Mouse (Mus musculus): ENCODE measurements around the gene Alg3.
A peak's percentile ranks its signal among the peaks of the same experiment; 100 is the strongest.

Gene Alg3

DNA sequence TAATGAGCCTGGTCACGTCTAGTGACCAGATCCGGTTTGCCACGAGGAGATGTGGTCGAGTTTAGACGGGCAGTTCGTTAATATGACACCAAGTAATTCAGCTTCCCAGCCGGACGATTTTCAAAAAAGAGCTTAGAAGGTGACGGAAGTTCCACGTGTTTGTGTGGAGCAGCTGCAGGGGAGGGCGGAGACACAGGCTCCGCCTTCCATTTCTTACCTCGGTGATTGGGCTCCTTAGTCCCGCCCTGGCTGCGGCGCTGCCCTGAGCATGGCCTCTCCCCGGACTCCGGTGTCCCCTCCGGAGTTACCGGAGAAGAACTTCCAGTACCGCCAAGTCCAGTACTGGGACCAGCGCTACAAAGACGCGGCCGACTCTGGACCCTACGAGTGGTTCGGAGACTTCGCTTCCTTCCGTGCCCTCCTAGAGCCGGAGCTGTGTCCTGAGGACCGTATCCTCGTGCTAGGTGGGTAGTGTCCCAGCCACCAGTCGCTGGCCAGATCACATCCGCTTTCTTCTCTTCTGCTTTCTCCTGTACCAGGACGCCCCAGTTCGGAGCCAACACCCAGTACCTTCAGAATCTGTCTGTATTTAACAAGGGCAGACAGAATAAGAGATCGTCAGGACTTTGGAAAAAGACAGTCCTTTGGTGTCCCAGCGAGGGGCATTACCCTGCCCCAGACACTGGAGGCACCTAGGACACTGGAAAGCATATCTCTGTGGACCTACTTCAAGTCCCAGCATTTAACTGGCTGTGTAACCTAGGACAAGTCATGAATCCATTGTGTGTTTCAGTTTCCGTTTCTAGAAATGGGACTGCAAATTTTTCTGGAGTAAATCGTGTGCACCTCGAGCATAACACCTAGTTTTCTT, at the start of gene Alg3, which contains the start of the genes Eef1akmt4 and Gm49333:
TSS of gene Alg3 (minus strand) at position 379 of the 871 bp plus-strand sequence.
TSS of gene Eef1akmt4 (plus strand) at position 237 of the 871 bp plus-strand sequence.
TSS of gene Gm49333 (plus strand) at position 254 of the 871 bp plus-strand sequence.
- DNase-seq (ENCODE audit: low spot score in 2 of 2), result peak; percentile 58 to 77

DNA sequence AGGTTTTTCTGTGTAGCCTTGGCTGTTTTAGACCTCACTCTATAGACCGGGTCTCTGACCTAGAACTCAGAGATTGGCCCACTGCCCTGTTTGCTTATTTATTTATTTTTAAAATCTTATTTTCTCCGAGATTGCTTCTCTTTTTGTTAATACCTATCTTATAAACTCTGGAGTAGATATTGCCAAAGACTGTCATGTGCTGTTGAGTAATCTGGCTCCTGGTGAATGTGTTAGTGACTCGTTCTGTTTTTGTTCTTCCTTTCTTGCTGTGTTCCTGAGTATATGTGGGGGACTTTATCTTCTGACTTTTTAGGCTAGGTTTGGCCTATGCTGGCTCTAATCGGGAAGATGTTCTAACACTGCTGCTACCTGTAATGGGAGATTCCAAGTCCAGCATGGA, 46.1 kb upstream of the Alg3 start:
- DNase-seq (ENCODE audit: low spot score in 2 of 2), result no peak

DNA sequence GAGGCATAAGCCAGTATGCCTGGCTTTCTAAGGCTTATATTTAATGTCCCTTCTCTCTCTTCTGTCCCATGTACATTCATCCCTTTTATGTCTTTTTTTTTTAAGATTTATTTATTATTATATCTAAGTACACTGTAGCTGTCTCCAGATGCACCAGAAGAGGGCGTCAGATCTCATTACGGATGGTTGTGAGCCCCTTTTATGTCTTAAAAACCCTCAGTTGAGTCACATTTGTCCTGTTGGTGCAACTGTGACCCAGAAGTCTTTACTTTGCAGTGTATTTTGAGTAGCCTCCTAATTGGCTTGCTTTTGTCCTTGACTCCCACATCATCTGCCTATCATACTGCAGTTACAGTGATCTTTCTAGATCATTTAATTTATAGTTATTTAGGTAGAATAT, 41.8 kb upstream of the Alg3 start:
- no peak for DNase-seq (ENCODE audit: low spot score in 2 of 2)

DNA sequence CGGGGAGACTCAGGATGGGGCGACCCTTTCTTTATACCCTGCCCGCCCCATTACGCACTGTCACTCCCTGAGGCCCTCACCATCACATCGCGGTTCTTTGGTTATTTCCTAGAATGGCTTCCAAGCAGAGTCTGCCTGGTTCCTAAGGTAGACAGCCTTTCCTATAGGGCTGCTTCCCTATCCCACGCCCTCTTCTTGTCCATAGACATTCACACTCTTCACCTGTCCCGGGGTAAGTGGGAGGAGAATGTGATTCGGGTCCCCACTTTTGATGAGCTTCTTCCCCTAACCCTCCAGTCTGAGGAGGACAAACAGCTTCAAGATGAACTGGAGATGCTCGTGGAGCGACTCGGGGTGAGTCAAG, 40.4 kb upstream of the Alg3 start:
- DNase-seq (ENCODE audit: low spot score in 2 of 2), result no peak

DNA sequence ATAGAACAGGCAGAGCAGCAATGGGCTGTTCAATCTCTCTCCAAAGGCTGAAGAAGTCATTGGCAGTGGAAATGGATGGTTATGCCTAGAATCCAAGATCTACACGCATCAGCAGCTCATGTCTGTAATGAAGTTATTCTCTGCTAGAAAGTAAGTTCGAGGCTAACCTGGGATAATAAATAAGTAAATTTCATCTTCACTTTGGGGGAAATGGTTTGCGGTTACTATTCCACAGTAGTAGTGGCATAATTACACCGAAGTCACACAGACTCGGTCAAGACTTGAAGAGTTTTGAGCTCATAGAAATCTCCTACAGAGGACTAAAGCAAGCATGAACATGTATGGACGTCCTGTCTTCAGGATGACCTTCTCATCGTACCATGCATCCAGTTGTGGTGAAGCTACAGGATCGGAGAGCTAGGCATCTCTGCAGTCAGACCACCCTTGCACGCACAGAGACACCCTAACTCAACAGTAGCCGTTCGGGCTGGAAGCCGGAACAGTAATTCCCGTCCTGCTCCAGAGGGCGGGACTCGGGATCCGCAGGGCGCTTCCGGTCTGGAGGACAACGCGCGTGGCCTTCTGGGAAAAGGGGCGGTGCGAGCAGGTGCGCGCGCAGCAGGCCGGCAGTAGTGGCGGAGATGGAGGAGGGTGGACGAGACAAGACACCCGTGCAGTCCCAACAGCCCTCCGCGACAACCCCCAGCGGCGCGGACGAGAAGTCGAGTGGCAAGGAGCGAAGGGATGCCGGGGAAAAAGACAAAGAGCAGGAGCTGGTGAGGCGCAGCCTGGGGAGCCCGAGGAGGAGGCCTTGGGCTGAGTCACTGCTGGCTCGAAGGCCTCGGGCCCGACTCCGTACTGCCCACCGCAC, 39.8 kb upstream of the Alg3 start, which contains the start of gene Psmd2:
TSS of gene Psmd2 (plus strand) at position 577 of the 871 bp plus-strand sequence.
- DNase-seq (ENCODE audit: low spot score in 2 of 2), result peak; percentile 95 to 97

DNA sequence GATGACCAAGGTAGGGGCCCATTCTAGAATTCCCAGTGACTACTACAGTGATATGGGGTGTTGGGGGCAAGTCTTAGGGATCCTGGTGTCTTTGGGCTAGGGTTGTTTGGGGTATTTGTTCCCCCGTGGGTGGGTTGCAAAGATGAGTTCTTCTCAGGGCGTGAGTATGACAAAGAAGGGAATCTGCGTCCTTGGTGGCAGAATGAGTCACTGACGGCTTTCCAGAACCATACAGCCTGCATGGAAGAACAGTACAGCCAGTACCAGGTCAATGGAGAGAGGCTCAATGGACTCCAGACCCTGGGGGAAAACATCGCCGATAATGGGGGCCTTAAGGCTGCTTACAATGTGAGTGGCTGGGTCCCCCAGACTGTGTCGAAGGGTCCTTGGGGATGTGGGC, 32.4 kb upstream of the Alg3 start:
- no peak for DNase-seq (ENCODE audit: low spot score in 2 of 2)

DNA sequence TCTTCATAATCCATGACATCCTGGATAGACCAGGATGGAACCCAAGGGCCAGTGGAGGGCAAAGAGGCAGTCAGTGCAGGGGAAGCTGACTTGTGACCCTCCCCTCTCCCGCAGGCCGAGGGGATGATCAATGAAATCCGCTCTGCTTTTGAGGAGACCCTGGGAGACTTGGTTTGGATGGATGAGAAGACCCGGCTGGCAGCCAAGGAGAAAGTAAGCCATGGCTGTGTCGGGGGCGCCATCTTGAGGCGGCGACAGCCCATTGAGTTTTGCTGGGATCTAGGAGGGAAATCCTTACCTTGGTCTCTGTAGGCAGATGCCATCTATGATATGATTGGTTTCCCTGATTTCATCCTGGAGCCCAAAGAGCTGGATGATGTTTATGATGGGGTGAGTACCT, 30.6 kb upstream of the Alg3 start:
- DNase-seq (ENCODE audit: low spot score in 2 of 2), result peak; percentile 49 to 83

DNA sequence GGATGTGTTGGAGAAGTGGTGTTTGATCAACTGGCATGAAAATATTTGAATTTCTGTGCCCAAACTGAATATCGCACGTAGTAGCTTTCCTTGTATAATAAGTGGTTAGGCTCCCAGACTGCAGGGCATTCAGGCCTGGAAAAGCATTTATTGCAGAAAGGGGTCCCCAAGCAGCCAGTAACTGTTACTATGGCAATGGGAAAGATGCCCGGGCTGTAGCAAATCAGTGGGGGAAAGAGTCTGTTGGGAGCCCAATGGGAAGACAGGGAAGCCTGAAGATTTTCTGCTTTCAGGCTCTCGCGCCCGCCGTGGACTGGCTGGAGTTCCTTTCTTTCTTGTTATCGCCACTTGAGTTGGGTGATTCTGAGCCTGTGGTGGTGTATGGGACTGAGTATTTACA, 26.8 kb upstream of the Alg3 start:
- peak in 1 of 2 experiments; percentile 38 for DNase-seq (ENCODE audit: low spot score in 2 of 2)

DNA sequence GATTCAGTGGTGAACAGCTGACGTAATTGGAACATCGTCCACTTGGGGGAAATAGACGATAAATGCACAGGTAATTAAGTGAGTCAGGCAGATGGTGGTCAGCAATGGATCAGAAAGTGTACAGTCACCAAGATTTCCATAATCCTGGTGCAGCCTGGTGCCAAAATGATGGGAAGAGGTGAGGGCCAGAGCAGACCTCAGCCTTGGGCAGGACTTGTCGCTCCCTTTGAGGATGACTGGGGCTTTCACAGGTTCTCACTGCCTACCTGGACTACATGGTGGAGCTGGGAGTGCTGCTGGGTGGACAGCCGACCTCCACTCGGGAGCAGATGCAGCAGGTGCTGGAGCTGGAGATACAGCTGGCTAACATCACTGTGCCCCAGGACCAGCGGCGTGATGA, 25.9 kb upstream of the Alg3 start:
- no peak for DNase-seq (ENCODE audit: low spot score in 2 of 2)

DNA sequence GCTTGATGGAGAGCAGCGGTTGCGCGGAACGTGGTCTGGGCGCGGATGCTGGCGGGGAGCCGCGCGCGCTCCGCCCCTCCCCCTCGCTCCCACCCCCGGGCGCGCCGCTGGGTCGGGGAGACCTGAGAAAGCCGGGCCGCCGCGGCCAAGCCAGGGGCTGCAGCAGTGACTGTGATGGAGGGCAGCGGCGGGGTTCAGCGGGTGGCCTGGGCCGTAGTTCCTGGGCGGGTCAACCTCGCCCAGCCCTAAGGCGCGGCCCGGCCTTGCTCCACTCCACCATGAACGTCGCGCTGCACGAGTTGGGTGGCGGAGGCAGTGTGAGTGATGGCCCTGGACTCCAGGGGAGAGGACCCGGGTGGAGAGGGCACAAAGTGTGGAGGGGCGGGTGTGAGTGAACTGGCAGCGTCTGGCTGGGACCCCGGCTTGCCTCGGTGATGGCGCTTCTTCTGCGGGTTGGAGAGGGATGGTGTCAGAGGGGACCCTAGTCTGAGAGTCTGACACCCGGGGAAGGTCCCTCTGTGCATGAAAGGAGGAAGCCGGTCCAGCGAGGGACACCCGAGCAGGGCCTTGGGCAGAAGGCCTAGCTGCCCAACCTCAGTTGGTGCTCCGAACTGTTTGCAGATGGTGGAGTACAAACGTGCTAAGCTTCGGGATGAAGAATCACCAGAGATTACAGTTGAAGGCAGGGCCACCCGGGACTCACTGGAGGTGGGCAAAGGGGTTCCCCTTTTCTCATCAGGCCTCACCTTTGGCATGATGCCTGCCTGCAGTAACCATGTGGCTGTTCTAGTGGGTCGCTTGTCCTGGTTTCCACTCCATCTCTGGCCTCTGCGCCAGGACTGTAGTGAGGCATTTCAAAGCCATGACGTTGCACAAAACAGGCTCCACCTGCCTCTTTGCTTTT, 18.4 kb upstream of the Alg3 start, which contains the start of gene Ece2:
TSS of gene Ece2 (plus strand) at position 98 of the 904 bp plus-strand sequence.
- DNase-seq (ENCODE audit: low spot score in 2 of 2), result peak in 1 of 2 experiments; percentile 51

DNA sequence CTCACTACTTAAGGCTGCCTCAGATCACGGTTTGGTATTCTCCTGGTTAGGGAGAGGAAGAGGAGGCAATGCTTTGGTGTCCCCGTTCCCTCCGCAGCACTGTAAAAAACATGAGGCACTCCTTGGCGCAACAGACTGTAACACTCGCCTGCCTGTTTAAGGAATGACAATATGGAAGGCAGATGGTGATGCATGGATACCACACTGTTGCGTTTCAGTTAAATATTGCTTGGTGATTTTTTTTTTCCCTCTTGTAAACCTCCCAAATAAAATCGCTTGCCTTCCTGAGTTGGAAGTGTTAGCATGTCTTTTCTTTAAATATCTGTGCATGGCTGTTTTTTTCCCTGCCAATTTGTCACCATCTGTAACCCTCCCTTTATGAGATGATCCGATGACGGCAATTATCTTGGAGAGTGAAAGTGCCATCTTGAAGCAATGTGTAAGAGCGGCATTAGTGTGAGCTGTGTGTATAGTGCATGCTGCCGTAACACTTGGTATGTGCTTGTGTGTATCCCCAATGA, 17.4 kb upstream of the Alg3 start:
- DNase-seq (ENCODE audit: low spot score in 2 of 2), result no peak

DNA sequence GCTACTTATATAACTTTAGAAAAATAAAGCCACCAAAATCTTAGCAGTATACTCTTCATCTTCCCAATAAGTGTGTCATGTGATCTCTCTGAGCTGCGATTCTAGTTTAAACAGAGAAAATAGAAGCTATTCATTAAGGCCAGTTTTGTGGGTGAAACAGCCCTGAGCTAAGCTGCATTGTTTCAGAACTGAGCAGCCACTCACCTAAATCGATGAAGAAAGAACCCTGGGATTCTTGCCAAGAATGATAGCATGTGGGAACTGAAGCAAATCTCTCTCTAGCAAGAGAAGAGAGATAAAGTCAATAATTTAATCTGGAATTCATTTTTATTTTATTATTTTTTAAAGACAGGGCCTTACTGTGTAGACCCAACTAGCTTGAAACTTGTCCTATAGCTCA, 11.7 kb upstream of the Alg3 start:
- no peak for DNase-seq (ENCODE audit: low spot score in 2 of 2)

DNA sequence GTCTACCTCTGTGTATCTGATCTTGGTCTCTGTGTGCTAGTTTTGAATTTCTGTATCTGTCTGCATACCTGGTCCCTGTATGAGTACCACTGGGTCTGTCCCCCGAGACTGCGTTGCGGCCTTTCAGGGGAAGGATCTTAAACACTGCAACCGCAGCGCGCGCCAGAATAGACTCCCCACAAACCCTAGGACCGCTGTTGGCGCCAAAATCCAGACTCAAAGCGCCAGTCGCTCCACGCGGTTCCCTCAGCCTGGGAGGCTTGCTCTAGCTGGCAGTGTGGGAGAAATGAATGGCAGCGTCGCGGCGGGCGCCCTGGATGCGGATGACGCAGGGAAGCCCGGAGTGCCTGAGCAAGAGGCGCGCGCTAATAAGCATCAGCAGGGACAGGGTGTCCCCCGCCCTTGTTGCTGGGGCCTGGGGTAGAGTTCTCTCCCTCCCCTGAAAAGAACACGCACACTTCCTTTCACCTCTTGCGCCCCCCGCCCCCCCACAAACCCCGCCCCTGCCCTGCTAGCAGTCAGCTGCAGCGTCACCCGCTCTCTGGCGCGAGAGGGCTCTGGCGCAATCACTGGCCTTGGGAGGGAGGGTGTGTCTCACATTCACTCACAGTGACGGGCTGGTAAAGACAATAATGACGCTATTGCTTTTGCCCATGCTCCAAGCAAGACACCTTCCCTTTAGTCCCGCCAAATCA, 10.6 kb upstream of the Alg3 start:
- peak; percentile 37 to 64 for DNase-seq (ENCODE audit: low spot score in 2 of 2)

DNA sequence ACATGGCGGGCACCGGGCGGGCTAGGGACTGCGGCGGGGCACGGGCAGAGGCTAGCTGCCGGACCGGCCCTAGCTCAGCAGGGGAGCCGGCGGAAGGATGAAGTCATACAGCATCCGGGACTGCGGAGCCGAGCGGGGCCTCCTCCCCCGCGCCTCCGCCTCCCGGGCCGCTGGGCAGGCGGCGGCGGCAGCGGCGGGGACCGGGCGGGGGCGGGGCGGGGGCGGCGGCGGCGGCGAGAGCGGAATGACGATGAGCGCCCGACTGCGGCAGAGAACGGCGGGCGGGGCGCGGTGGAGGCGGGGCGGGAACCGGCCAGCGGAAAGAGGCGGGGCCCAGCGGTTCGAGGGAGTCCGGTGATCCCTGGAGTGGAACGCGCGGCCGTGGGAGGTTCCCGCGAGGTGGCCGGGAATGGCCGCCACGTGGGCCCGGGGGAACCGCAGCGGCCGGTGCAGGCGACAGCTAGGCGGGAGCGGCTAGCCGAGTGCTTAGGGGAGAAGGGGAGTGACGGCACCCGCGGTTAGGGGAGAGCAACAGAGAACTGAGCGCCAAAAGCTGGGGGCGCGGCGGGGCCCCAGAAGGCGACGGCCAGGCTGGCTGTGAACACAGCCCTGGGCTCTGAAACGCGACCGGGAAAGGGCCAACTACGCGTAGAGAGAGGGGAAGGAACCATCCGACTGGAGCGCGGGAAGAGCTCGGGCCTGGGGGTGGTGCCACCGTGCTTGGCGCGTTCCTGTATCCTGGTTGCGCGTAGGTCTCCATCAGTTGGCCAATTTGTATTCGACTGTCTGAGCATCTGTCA, 9.9 kb upstream of the Alg3 start, which contains the start of gene Camk2n2:
TSS of gene Camk2n2 (minus strand) at position 97 of the 800 bp plus-strand sequence.
- peak; percentile 54 to 72 for DNase-seq (ENCODE audit: low spot score in 2 of 2)

DNA sequence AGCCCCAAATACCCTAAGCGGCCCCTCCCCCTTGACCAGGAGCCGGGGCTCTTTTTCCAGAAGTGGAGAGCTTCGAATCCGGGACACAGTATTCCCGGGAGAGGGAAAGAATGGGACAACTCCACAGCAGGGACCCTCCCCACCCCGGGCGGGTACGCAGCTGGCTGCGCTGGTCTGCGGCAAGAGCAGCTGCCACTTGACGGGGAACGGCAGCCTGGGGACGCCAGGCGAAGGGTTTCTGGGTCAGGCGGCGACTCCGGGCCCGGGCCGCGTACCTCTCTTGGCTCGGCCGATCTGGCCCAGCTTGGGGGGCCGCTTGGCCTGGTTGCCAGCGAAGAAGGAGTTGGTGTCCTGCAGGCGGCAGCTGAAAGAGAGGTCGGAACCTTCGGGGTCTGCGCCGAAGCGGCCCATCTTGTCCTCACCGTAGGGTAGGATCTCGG, 9.2 kb upstream of the Alg3 start:
- no peak for DNase-seq (ENCODE audit: low spot score in 2 of 2)

DNA sequence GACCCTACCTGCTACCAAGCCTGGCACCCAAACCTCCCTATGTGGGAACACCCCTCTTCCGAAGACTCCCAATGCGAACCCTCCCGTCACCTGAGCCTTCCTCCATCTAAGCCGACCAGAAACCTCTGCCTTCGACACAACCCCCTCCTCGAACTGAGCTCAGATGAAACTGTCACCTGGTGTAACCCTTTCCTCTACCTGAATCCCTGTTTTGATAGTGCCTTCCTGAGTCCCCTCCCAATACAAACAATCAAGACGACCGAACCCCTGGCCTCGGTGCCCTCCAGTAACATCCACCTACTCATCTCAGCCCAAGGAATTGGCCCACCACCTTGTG, 8.8 kb upstream of the Alg3 start:
- DNase-seq (ENCODE audit: low spot score in 2 of 2), result no peak

DNA sequence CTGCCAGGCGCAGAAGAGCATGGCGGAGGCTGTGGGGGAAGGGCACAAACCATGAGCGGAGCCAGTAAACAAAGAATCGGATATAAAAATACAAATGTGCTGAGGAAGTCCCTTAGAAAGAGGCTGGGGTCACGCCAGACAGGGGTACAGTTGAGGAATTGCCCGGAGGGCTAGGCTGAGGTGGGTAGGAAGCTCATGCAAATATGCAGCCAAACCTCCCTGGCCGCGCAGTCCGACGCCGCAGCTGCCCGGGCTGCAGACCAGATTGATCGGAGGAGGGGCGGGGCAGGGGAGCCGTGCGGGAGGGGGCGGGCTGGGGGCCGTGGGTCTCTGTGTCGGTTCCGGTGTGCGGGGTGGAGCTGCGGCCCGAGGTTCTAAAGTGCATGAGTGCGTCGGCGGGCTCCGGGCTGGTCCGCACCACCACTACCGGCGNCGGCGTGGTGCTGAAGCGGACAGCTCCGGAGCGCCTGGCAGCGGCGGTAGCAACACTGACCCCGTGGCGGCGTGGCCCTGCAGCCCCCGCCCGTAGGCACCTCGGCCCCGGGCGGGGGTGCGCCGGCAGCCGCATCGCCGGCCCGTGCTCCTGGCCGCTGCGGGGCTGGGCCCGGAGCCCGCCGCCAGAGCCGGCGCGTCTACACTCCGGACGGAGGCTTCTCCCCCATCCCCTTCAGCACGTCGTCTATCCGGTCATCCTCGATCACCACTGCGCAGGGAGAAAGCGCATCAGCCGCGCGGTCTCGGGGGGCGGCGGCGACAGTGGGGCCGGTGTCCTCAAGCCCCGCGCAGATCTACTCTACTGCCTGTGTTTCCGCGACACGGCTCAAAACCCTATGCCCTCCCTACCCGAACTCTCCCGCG, 8.2 kb upstream of the Alg3 start:
- peak in 1 of 2 experiments; percentile 30 for DNase-seq (ENCODE audit: low spot score in 2 of 2)

DNA sequence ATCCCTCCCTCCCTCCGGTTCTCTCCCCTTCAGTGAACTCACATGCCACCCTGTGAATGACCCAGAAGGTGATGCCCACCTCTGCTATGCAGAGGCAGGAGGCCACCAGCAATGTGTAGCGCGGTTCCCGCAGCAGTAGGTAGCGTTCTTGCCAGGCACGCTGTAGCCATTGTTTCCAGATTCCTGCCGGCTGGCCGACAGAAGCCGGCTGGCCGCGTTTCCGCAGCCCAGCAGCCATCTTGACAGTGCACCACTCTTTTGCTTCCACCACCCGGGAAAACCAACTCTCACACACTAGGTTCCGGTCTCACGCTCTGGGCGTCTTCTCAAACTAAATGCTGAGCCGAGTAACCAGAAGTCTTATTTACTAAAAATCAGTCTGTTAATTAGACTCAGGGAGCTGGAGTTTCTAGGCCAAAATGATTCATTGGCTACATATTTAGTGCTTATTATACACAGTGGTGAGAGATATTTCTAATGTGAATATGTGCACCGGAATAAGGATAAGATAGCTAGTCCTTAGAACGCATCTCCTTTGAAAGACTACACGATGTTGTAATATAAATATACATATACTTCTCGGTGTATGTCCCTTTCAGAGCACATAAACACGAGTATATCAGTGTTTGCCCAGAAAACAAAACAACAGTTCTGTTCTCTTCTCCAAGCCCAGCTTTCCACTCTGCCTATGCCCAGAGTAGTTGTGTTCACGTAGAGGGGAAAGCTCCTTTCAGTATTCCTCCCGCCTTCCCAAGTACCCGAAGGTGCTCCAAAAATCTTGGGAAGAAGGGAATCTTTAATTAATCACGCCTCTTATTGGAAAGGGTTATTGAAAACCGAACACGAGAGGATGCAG, 806 bp downstream of the Alg3 start:
- DNase-seq (ENCODE audit: low spot score in 2 of 2), result peak; percentile 49 to 82
